Mouse (Mus musculus) adrenal gland, adult (tissue): ENCODE data around the gene Scarf2.

Source experiments
- DNase-seq, 2 experiments: peaks; one replicate each; pipeline ENCODE4 v3.0.0; 2022 to 2023; ENCODE audit warnings: low spot score in 1 of 2; ENCODE audit not compliant: inconsistent age in 2 of 2

Gene Scarf2

GRCm38 (mm10) chr16:17828867-17829266, 31.8 kb downstream of the Scarf2 start:
- no peak for DNase-seq

- DNase-seq = no peak
Measured at GRCm38 (mm10) chr16:17830385-17831178, 33.5 kb downstream of the Scarf2 start.

- DNase-seq = no peak
Measured at GRCm38 (mm10) chr16:17831781-17832180, 34.7 kb downstream of the Scarf2 start.

- no peak for DNase-seq
Measured at GRCm38 (mm10) chr16:17832821-17833220, 35.7 kb downstream of the Scarf2 start, which contains the start of gene B830017H08Rik. TSS of gene B830017H08Rik (plus strand) at chr16:17833121.

- peak in 1 of 2 experiments; percentile 59 for DNase-seq
Measured at GRCm38 (mm10) chr16:17833321-17833680, 36.2 kb downstream of the Scarf2 start.

- DNase-seq = peak in 1 of 2 experiments; percentile 60
Measured at GRCm38 (mm10) chr16:17833681-17834399, 36.8 kb downstream of the Scarf2 start.

- DNase-seq = no peak
Measured at GRCm38 (mm10) chr16:17834543-17834942, 37.5 kb downstream of the Scarf2 start.

- DNase-seq = no peak
Measured at GRCm38 (mm10) chr16:17835481-17835880, 38.4 kb downstream of the Scarf2 start.

- no peak for DNase-seq
Measured at GRCm38 (mm10) chr16:17838051-17838450, 41.0 kb downstream of the Scarf2 start, which contains the start of gene Car15. TSS of gene Car15 (minus strand) at chr16:17838364.

- DNase-seq = no peak
Measured at GRCm38 (mm10) chr16:17839976-17840375, 42.9 kb downstream of the Scarf2 start.

GRCm38 (mm10) chr16:17842437-17842836, 45.4 kb downstream of the Scarf2 start:
- no peak for DNase-seq

- DNase-seq = no peak
Measured at GRCm38 (mm10) chr16:17843701-17844365, 46.8 kb downstream of the Scarf2 start.

GRCm38 (mm10) chr16:17848431-17848830, 51.3 kb downstream of the Scarf2 start:
- no peak for DNase-seq

GRCm38 (mm10) chr16:17848928-17849327, 51.8 kb downstream of the Scarf2 start:
- DNase-seq = peak in 1 of 2 experiments; percentile 75

GRCm38 (mm10) chr16:17849486-17849885, 52.4 kb downstream of the Scarf2 start:
- no peak for DNase-seq

GRCm38 (mm10) chr16:17851331-17851730, 54.2 kb downstream of the Scarf2 start:
- no peak for DNase-seq

GRCm38 (mm10) chr16:17851860-17852259, 54.8 kb downstream of the Scarf2 start:
- DNase-seq = no peak

GRCm38 (mm10) chr16:17853263-17853662, 56.2 kb downstream of the Scarf2 start:
- DNase-seq = no peak

- DNase-seq = no peak
Measured at GRCm38 (mm10) chr16:17857157-17857556, 60.1 kb downstream of the Scarf2 start.
